15 mouse cellular contexts compared by ENCODE assay signal in genomic region chr3:18906210-18906609, GRCm38 (mm10).
DNase-seq lines count a peak whose midpoint lies in the region; ATAC-seq and TF ChIP-seq lines count a peak whose summit lies in the region.
"Had no signal": no experiment of that assay in that cellular context is flagged by ENCODE, and none has a peak within 500 bp of the region (broad histone marks: within the 10 kb centered on the region; RNA-seq: fewer than 3 reads in every experiment).

No protein-coding gene starts in this region.

- WGBS in forebrain, embryonic 14.5 days = 55% methylated on average over 5 of the region's 5 CpGs
- 82% methylated on average over 5 of the region's 5 CpGs for WGBS in forebrain, embryonic 11.5 days
- WGBS in liver, postnatal 0 days (ENCODE audit: insufficient replicate concordance) = 61% methylated on average over 5 of the region's 5 CpGs

- H3K27me3 ChIP-seq in forebrain, embryonic 14.5 days (replicated peaks; ENCODE audit: control insufficient read depth, insufficient read depth, low read length) = no peaks in the 10 kb centered on the region
- no peaks in the 10 kb centered on the region for H3K27me3 ChIP-seq in forebrain, embryonic 11.5 days (ENCODE audit: control insufficient read depth, insufficient read depth, low read length)
- no peaks in the 10 kb centered on the region for H3K27me3 ChIP-seq in liver, postnatal 0 days (ENCODE audit: insufficient read depth, low read length)
- H3K27me3 ChIP-seq: hindbrain, embryonic 12.5 days had no signal

- DNase-seq in forebrain, embryonic 14.5 days (ENCODE audit: low spot score) = peak; percentile 24
- DNase-seq in forebrain, embryonic 11.5 days (ENCODE audit: low spot score) = no peak
- DNase-seq in layer of hippocampus, adult 9-10 months (ENCODE audit: low spot score) = peak; percentile 27
- DNase-seq in layer of hippocampus, postnatal 25 days (ENCODE audit: extremely low spot score in 1 of 2, low spot score in 1 of 2) = no peak
- DNase-seq in brain, embryonic 14.5 days (ENCODE audit: low read depth) = peak; percentile 39
- DNase-seq in telencephalon, adult 2 months (ENCODE audit: low read depth, low spot score) = peak; percentile 13
- no peak for DNase-seq in liver, postnatal 0 days
- DNase-seq: adrenal gland, postnatal 10 days; gastrocnemius, postnatal 36 days; heart, adult 11 months; heart, postnatal 10 days; heart, postnatal 4 days had no signal

- no peak overlapping the region for H3K9ac ChIP-seq in forebrain, embryonic 14.5 days (ENCODE audit: low read length)
- H3K9ac ChIP-seq in forebrain, embryonic 11.5 days (ENCODE audit: low read length) = no peak overlapping the region
- no peak overlapping the region for H3K9ac ChIP-seq in liver, postnatal 0 days (replicated peaks)
- H3K9ac ChIP-seq: hindbrain, embryonic 12.5 days had no signal

- H3K27ac ChIP-seq in forebrain, embryonic 14.5 days (ENCODE audit: low read depth, low read length) = no peak overlapping the region
- H3K27ac ChIP-seq in forebrain, embryonic 11.5 days (ENCODE audit: low read depth, low read length) = no peak overlapping the region
- no peak overlapping the region for H3K27ac ChIP-seq in liver, postnatal 0 days (ENCODE audit: low read depth)
- H3K27ac ChIP-seq: embryonic facial prominence, embryonic 10.5 days; hindbrain, embryonic 12.5 days had no signal

- H3K4me2 ChIP-seq in forebrain, embryonic 14.5 days (ENCODE audit: low read length) = no peak overlapping the region
- no peak overlapping the region for H3K4me2 ChIP-seq in forebrain, embryonic 11.5 days (ENCODE audit: low read depth, low read length, severe bottlenecking)
- no peak overlapping the region for H3K4me2 ChIP-seq in liver, postnatal 0 days (ENCODE audit: low read depth, low read length)
- H3K4me2 ChIP-seq: hindbrain, embryonic 12.5 days had no signal

- TF ChIP-seq EP300 in liver, postnatal 0 days (IDR thresholded peaks at IDR 0.05; ENCODE audit: low read depth) = no peak

- H3K36me3 ChIP-seq in forebrain, embryonic 14.5 days (ENCODE audit: control insufficient read depth, insufficient read depth, low read length) = no peaks in the 10 kb centered on the region
- H3K36me3 ChIP-seq in forebrain, embryonic 11.5 days (ENCODE audit: control insufficient read depth, insufficient read depth, low read length) = no peaks in the 10 kb centered on the region
- H3K36me3 ChIP-seq in liver, postnatal 0 days (replicated peaks; ENCODE audit: insufficient read depth, low read length) = no peaks in the 10 kb centered on the region
- H3K36me3 ChIP-seq: embryonic facial prominence, embryonic 10.5 days; hindbrain, embryonic 12.5 days had no signal

- no peak overlapping the region for H3K4me3 ChIP-seq in forebrain, embryonic 14.5 days (ENCODE audit: low read depth, low read length)
- no peak overlapping the region for H3K4me3 ChIP-seq in forebrain, embryonic 11.5 days (ENCODE audit: low read depth, low read length)
- no peak overlapping the region for H3K4me3 ChIP-seq in liver, postnatal 0 days (ENCODE audit: low read depth, low read length)
- H3K4me3 ChIP-seq: embryonic facial prominence, embryonic 10.5 days; hindbrain, embryonic 12.5 days had no signal

- no peaks in the 10 kb centered on the region for H3K9me3 ChIP-seq in forebrain, embryonic 14.5 days (replicated peaks; ENCODE audit: control insufficient read depth, low read length)
- H3K9me3 ChIP-seq in forebrain, embryonic 11.5 days (ENCODE audit: control insufficient read depth, low read length) = no peaks in the 10 kb centered on the region
- H3K9me3 ChIP-seq in liver, postnatal 0 days (ENCODE audit: low read length) = no peaks in the 10 kb centered on the region
- H3K9me3 ChIP-seq: embryonic facial prominence, embryonic 10.5 days; hindbrain, embryonic 12.5 days had no signal

- no peak for ATAC-seq in forebrain, embryonic 14.5 days
- no peak for ATAC-seq in forebrain, embryonic 11.5 days (replicated peaks; ENCODE audit: low FRiP score)
- no peak for ATAC-seq in liver, postnatal 0 days
- ATAC-seq: inflammation-experienced regulatory T-cells, adult 6 months had no signal

- TF ChIP-seq CTCF in brain, embryonic 14.5 days (IDR thresholded peaks at IDR 0.05; ENCODE audit: borderline replicate concordance, extremely low read depth, insufficient read depth, insufficient read length) = no peak
- TF ChIP-seq CTCF in liver, postnatal 0 days (IDR thresholded peaks at IDR 0.05; ENCODE audit: low read depth) = no peak

- no peaks in the 10 kb centered on the region for H3K4me1 ChIP-seq in forebrain, embryonic 14.5 days (ENCODE audit: control insufficient read depth, insufficient read depth, low read length)
- no peaks in the 10 kb centered on the region for H3K4me1 ChIP-seq in forebrain, embryonic 11.5 days (replicated peaks; ENCODE audit: control insufficient read depth, insufficient read depth, low read length)
- H3K4me1 ChIP-seq in liver, postnatal 0 days (ENCODE audit: insufficient read depth) = no peaks in the 10 kb centered on the region
- H3K4me1 ChIP-seq: embryonic facial prominence, embryonic 10.5 days; hindbrain, embryonic 12.5 days had no signal

- TF ChIP-seq POLR2A in brain, embryonic 14.5 days (IDR thresholded peaks at IDR 0.05; ENCODE audit: borderline replicate concordance, extremely low read depth, insufficient read depth, insufficient read length, poor library complexity, severe bottlenecking) = no peak

Comparison
In these comparisons a context has a peak if more than half of its experiments do, and no peak if none do; other contexts are left out.
1. DNase-seq: peak in forebrain, embryonic 14.5 days (single experiment), layer of hippocampus, adult 9-10 months (single experiment), brain, embryonic 14.5 days (single experiment) and telencephalon, adult 2 months (single experiment); none in forebrain, embryonic 11.5 days (single experiment), layer of hippocampus, postnatal 25 days (0 of 2) and liver, postnatal 0 days (single experiment).